Mouse (Mus musculus) right cerebral cortex, postnatal 14 days (tissue): ENCODE measurements around the gene Fev.

Experiments
- DNase-seq: peaks from one replicate; pipeline ENCODE4 v3.0.0; 2022

Gene Fev

GRCm38 (mm10) chr1:74877199-74877598, 8.0 kb downstream of the Fev start:
- no peak for DNase-seq

- DNase-seq, result no peak
These were observed 13.0 kb downstream of the Fev start for GRCm38 (mm10) chr1:74872218-74872617.

GRCm38 (mm10) chr1:74861783-74862182, 23.4 kb downstream of the Fev start:
- DNase-seq, result no peak

GRCm38 (mm10) chr1:74859223-74859984, 25.8 kb downstream of the Fev start:
- DNase-seq, result peak; percentile 38

- peak; percentile 15 for DNase-seq
These were observed 26.4 kb downstream of the Fev start for GRCm38 (mm10) chr1:74858805-74859204.

GRCm38 (mm10) chr1:74858171-74858719, 27.0 kb downstream of the Fev start:
- peak; percentile 90 for DNase-seq

GRCm38 (mm10) chr1:74857677-74858076, 27.5 kb downstream of the Fev start:
- no peak for DNase-seq

GRCm38 (mm10) chr1:74857201-74857600, 28.0 kb downstream of the Fev start:
- peak; percentile 28 for DNase-seq

GRCm38 (mm10) chr1:74856791-74857190, 28.4 kb downstream of the Fev start:
- no peak for DNase-seq

GRCm38 (mm10) chr1:74856439-74856720, 28.8 kb downstream of the Fev start:
- DNase-seq, result no peak

GRCm38 (mm10) chr1:74855651-74856438, 29.4 kb downstream of the Fev start:
- peak; percentile 40 for DNase-seq

- DNase-seq, result no peak
These were observed 30.1 kb downstream of the Fev start for GRCm38 (mm10) chr1:74855156-74855555.

GRCm38 (mm10) chr1:74854306-74855056, 30.7 kb downstream of the Fev start, which contains the start of gene Cdk5r2:
TSS of gene Cdk5r2 (plus strand) at chr1:74854934.
- peak; percentile 91 for DNase-seq

GRCm38 (mm10) chr1:74851001-74851775, 34.0 kb downstream of the Fev start:
- DNase-seq, result no peak

- DNase-seq, result peak; percentile 74
These were observed 35.0 kb downstream of the Fev start for GRCm38 (mm10) chr1:74850251-74850650.

- DNase-seq, result no peak
These were observed 36.3 kb downstream of the Fev start for GRCm38 (mm10) chr1:74848946-74849345.

- DNase-seq, result no peak
These were observed 38.9 kb downstream of the Fev start for GRCm38 (mm10) chr1:74846341-74846740.

- no peak for DNase-seq
These were observed 42.1 kb downstream of the Fev start for GRCm38 (mm10) chr1:74843090-74843489.

- no peak for DNase-seq
These were observed 52.0 kb downstream of the Fev start for GRCm38 (mm10) chr1:74833255-74833654.
